Mouse (Mus musculus) left cerebral cortex, postnatal 25 days (tissue): ENCODE data around the gene Coro1c. TPM values are rescaled to one million over a fixed set of nuclear protein-coding genes. Genes with fewer than 3 reads are reported as not detected.

Experiments used
- DNase-seq, 2 experiments: peaks; one replicate each; pipeline ENCODE4 v3.0.0; 2022; ENCODE audit warnings: low spot score in 2 of 2, mixed read lengths in 1 of 2
- intact Hi-C: fragments of 180-260 bp; cut with DNase I; formaldehyde crosslinking; loops from one replicate; pipeline ENCODE4 v1.15.1; 2025
- total RNA-seq, 2 experiments: library from RNA; stranded (reverse); gene quantifications; 2 replicates each; pipeline ENCODE4 v1.2.3; 2021

Coro1c gene
- total RNA-seq, 2 experiments from 2014 or later = 76.1 to 77.5 TPM

DNA sequence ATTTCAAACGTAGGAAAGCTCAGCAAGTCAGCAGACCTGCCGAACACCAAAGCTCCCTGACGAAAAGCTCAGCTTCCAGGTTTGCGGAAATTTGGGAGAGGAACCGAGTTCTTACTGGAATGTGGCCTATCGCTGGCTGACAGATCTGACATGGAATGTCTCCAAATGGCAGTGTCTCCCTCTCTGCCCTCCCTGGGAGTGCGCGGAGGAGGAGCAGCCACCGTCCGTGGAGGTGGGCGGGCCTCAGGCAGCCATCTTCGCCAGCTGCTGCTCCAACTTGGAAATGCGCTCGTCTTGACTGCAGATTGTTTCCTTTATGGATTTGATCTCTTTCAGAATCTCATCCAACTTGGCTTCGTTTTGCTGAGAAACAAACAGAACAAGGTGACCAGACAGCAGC is 64.5 kb downstream of the Coro1c start:
- intact Hi-C loops = loop anchor here (1.0 to 2.0 kb wide), 2 partner anchors 71 to 477 kb away; no protein-coding TSS in a partner anchor
- DNase-seq = peak in 1 of 2 experiments; percentile 57

GRCm38 (mm10) chr5:113842906-113843305 is 65.7 kb downstream of the Coro1c start:
- intact Hi-C loops = loop anchor here (1.0 kb wide), 1 partner anchor 67 kb away; no protein-coding TSS in a partner anchor
- DNase-seq = peak in 1 of 2 experiments; percentile 31

- intact Hi-C loops = loop anchor here (1.0 kb wide), 1 partner anchor 66 kb away; no protein-coding TSS in a partner anchor
- no peak for DNase-seq
These were observed 66.3 kb downstream of the Coro1c start for GRCm38 (mm10) chr5:113842244-113842643.

DNA sequence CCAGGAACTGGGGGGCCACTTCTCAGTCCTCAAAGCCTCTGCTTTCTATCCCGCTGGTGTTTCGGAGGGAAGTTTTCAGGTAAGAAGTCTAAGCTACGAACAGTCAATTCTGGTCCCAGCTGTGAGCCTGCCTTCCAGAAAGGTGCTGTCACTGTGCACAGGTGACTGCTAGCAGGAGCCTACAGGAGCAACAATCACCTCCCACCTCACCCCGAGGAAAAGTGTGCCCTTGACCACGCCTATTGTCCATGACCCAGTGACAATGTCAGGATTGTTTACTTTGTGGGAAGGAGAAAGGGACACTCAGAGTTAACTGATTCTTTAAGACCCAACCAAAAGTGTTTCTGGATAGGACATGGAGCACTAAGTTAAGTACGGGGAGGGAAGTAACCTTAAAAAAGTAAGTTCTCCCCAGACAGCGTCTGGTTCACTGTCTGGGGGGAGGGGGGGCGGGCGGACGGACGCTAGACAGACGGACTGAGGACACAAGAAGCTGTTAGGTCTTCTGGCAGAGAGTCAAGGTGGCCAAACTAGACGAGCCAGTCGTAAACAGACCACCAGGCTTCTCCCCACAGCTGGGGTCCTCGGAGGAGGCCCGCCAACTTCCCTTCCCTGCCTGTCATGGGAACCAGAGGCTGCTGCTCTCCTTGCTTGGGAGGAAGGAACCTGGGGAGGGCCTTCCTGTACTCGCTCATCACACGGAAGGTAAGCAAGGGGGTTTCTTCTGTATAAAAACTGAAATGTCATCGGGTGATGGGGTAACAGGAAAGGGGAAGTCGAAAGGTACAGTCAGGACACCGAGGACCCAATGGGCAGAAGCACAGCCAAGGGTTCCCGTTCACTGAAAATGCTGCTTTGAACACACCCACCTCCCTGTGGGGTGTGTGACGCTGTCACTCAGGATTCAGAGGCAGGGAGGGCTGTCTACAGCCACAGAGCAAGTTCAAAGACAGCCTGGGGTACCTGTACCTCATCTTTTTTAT is 67.0 kb downstream of the Coro1c start:
- intact Hi-C loops = loop anchor here (1.0 kb wide), 1 partner anchor 65 kb away; no protein-coding TSS in a partner anchor
- peak in 1 of 2 experiments; percentile 49 for DNase-seq

- intact Hi-C loops = no loop called here
- no peak for DNase-seq
These were observed 68.1 kb downstream of the Coro1c start for GRCm38 (mm10) chr5:113840443-113840842.

DNA sequence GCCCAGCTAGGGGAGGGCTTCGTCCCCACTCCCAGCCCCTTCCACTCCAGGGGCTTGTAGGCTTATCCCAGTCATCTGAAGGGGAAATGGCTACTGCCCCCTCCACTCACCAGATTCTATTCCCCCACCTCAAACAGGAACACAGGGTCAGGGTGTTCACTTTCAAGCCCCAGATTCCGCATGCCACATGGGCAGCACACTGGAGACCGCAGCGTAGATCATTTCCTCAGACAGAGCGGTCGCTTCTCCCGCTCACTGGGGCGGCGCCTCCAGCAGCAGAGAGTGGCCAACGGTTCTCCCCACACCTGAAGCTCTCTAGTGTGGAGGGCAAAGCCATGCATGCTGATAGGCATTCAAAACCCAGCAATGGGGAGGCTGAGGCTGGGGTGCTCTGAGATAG is 71.6 kb downstream of the Coro1c start:
- peak in 1 of 2 experiments; percentile 33 for DNase-seq
- intact Hi-C loops = no loop called here

DNA sequence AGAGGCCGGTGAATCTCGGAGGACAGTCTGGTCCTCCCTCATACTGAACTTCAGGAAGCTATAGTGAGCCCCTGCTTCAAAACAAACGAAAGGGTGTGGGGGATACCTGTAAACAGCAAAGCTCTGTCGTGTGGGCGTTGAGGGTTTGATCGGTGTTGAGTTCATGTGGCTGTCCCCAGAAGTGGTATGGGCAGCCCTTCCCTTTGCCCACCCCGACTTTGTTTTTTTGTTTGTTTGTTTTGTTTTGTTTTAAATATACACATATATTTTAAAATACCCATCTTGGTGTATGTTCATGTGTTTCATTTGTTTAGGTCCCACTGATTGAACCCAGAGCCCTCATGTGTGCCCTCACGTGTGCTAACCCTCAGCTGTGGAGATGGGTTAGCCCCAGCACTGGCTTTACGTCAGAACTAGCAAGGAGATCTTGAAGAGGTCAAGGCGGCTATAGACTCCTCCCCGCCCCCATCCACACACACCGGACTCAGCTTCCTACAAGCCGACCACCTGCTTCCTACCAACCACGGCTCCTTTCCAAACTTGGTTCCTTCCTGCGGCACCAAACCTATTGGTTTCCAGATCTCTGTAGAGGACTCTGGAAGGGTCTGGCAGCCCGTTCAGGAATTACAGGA is 75.1 kb downstream of the Coro1c start:
- DNase-seq = no peak
- intact Hi-C loops = no loop called here

DNA sequence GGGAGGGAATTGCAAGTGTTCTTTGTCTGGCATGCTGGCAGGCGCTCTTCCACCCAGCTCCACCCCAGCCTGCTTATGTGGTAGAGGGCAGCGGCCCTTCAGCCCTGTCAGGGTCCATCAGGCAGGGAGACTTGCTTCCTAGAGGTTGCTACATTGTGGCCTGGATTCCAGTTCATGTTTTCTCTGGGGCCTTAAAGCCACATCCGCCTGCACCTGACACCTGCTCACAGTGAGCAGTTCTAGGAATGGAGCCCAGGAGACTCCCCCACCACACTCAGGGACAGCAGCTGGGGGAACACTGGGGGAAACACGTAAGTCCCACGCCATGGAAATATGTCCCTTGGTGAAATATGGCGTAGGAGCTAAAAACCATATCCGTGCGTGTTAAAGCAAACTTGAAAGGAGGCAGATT is 76.1 kb downstream of the Coro1c start, which contains the start of gene Selplg:
Gene Selplg, minus strand, starts transcription at position 155 of the 412 bp plus-strand sequence.
- intact Hi-C loops = no loop called here
- peak in 1 of 2 experiments; percentile 43 for DNase-seq

DNA sequence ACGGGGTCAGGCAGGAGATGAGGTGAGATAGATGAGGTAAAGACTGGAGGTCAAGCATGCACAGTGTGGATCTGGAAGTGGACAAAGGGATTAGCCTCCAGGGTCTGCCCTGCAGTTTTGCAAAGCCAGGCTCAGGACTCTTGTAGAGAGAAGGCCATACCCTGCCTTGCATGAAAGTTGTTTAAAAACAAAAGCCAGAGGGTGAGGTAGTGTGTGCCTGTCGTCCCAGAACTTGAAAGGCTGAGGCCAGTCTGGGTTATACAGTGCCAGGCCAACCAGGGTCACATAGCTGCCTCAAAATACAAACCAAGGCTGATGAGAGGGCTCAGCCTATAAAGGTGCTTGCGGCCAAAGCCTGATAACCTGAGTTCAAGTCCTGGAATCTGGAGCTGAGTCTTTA is 76.8 kb downstream of the Coro1c start:
- intact Hi-C loops = no loop called here
- no peak for DNase-seq

DNA sequence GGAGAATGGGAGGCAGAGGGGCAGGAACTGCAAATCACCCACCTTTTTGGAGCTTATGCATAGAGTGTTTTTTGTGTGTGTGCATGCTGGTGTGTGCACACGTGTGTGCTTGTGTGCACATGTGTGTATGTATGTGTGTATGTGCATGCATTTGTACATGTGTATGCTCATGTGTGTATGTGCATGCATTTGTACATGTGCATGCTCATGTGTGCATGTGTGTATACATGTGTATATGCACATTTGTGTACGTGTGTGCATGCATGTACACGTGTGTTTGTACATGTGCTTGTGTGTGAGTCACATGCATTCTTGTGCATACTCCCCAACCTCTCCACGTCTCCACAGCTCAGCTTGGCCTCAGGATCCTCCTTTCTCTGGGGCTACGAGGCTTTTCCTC is 77.8 kb downstream of the Coro1c start:
- DNase-seq = no peak
- intact Hi-C loops = no loop called here

- peak in 1 of 2 experiments; percentile 38 for DNase-seq
- intact Hi-C loops = no loop called here
These were observed 78.3 kb downstream of the Coro1c start for GRCm38 (mm10) chr5:113830292-113830643.

DNA sequence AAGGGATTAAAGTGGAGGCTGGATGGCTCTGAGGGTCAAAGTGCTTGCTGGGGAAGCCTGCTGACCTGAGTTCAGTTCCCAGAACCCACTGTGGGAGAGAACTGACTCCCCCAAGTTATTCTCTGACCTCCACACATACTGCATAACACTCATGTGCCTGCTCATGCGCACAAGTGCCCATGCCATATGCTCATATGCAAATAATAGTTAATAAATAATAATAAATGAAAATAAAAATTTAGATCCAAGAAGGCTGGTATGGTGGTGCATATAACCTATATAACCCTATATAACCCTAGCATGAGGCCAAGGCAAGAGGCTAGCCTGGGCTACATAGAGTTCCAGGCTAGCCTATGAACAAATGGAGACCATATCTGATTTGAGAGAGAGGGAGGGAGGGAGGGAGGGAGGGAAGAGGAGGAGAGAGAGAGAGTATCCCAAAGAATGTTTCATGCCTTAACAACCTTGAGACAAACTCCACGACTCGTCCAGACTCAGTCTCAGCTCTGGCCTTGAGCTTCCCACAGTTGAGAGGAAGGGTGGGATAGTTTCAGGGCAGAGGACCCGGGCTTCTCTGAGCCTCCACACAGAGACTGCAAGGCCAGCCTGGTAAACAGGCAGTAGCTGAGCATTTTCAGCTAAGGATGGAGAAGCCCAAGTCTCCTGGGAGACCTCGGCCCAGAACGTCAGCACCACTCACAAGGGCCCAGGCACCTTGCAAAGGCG is 78.8 kb downstream of the Coro1c start:
- no peak for DNase-seq
- intact Hi-C loops = no loop called here

DNA sequence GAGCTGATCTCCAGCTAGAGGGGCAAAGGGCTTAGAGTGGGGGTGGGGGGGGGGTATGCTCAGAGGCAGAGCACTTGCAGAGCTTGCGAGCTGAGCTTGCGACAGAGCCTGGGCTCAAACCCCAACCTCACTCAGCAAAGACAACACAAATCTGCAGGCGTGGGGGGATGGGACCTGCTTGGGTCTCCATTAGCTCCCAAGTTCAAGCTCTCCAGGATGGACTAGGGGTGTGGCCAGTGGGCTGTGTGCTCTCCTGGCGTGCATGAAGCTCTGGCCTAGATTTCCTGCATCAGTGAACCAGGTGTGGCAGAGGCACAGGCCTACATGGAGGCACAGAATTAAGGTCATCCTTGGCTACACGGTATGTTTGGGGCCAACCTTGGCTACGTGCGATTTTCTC is 80.1 kb downstream of the Coro1c start:
- intact Hi-C loops = no loop called here
- no peak for DNase-seq

GRCm38 (mm10) chr5:113827991-113828411 is 80.6 kb downstream of the Coro1c start:
- intact Hi-C loops = no loop called here
- no peak for DNase-seq

GRCm38 (mm10) chr5:113826619-113827018 is 81.9 kb downstream of the Coro1c start:
- no peak for DNase-seq

DNA sequence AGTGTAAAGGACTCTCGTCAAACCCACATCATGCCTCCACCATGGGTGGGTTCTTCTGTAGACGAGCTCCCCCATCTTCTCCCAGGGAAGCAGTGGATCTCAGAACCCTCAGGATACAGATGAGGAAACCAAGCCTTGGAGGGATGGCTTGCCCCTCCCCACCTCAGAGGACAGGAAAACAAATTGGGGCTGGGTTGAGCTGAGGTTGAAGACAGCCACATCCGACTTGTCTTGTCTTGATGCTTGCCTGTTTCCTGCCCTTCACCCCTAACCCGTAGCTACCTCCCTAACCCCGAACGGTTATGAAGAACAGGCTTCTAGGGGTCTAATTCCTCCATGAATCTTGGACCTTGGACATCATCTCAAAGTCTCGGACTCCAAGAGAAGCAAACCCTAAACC is 83.0 kb downstream of the Coro1c start:
- intact Hi-C loops = no loop called here
- no peak for DNase-seq

More at GRCm38 (mm10) chr5:113826619-113827018, 81.9 kb downstream of the Coro1c start:
- intact Hi-C loops = no loop called here

DNA sequence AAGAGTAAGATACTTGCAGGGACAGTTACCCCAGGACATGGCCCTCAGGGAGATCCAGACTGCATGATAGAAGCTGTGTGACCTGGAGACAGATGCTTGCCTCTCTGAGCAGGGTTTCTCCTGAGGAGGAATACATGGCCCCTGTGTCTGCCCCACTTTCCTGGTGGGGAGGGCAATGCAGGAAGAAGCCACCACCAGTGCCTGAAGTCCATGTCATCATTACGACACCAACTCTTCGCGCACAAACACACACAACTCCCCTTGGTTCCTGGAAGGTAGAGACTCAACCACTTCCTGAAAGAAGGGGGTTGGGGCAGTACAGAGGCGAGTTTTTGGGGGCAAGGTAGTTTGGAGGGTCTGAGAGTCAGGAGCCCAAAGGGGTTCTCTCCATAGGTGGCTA is 84.3 kb downstream of the Coro1c start:
- intact Hi-C loops = no loop called here
- DNase-seq = no peak

GRCm38 (mm10) chr5:113818572-113818971 is 90.0 kb downstream of the Coro1c start:
- no peak for DNase-seq
- intact Hi-C loops = loop anchor here (10.0 kb wide), 1 partner anchor 454 kb away; no protein-coding TSS in a partner anchor

DNA sequence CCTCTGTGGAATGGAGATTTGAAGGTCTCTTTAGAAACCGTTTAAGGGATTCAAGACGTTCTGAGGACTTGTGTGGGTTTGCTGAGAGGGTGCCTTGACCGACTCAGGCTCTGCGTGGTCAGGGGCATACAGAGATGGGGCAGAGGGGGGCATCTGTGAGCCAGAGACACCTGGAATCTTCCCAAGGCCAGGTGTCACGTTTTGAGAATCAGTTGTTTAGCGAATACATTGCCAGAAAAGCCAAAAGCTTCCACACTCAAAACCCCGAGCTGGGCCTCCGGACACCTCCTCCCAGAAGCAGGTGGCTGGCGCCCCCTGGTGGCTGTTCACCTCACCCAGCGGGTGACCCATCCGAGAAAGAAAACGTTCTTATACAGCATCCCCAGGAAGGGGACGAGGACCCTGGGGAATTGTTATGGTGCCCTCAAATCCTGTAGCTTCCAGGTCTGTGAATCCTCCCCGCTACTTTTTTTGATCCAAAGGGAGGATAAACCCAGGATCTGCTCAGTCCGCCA is 92.9 kb downstream of the Coro1c start:
- peak; percentile 42 to 45 for DNase-seq
- intact Hi-C loops = loop anchor here (1.0 to 10.0 kb wide), 2 partner anchors 42 to 451 kb away; no protein-coding TSS in a partner anchor
